Mouse (Mus musculus): ENCODE data around the gene Tlr2.
"Not testable (repeated sequence)": the region's sequence is repeated elsewhere in the genome, so short reads cannot be mapped to it uniquely, and the experiment has no call there.

DNA sequence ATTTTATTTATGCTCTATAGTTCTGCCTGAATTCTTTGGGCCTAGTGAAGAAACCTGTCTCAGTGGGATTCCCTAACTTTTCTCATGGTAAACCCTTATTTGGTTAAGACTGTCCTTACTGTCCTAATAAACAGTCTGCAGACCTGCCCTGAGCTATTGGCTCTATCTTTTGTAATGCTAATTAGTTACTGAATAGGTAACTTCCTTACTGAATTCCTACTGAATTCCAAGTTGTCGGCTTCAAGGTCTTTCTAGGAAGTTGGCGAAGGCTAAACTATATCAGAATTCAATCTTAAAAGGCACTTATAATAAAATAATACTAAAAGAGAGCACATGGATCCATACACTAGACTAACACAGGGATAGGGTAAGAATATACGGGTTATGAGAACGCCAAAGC, 30.4 kb upstream of the Tlr2 start:
- not testable (repeated sequence) for TF ChIP-seq POLR2A (IDR thresholded peaks at IDR 0.05; ENCODE audit: borderline replicate concordance, extremely low read depth, low read depth, low read length); CTCF (IDR thresholded peaks at IDR 0.05; ENCODE audit: insufficient read depth, low read length)
